Mouse (Mus musculus): ENCODE data around the gene Adgrv1. TPM values are rescaled to one million over a fixed set of nuclear protein-coding genes. Genes with fewer than 3 reads are reported as not detected.

The Adgrv1 gene
- polyA plus RNA-seq, 1 experiment: 0.08 TPM

- H3K36me3 ChIP-seq (ENCODE audit: control insufficient read depth, insufficient read depth, low read length): no peaks in the 10 kb centered on the region
- H3K4me1 ChIP-seq (ENCODE audit: control insufficient read depth, insufficient read depth, insufficient read length, low read length): no peaks in the 10 kb centered on the region
- 47% methylated on average over 4 of the region's 4 CpGs for WGBS
- TF ChIP-seq CTCF (IDR thresholded peaks at IDR 0.05; ENCODE audit: extremely low read depth, insufficient read length, insufficient replicate concordance, low read depth, low read length) (no peak), POLR2A (IDR thresholded peaks at IDR 0.05; ENCODE audit: low read depth, low read length) (no peak)
- no peak overlapping the region for H3K27ac ChIP-seq (ENCODE audit: insufficient read depth, low read depth, low read length)
- H3K4me3 ChIP-seq (ENCODE audit: low read depth, low read length): no peak overlapping the region
- H3K27me3 ChIP-seq (ENCODE audit: control insufficient read depth, insufficient read depth, low read length): no peaks in the 10 kb centered on the region
Measured at GRCm38 (mm10) chr13:81526687-81527086, 106.3 kb downstream of the Adgrv1 start.

DNA sequence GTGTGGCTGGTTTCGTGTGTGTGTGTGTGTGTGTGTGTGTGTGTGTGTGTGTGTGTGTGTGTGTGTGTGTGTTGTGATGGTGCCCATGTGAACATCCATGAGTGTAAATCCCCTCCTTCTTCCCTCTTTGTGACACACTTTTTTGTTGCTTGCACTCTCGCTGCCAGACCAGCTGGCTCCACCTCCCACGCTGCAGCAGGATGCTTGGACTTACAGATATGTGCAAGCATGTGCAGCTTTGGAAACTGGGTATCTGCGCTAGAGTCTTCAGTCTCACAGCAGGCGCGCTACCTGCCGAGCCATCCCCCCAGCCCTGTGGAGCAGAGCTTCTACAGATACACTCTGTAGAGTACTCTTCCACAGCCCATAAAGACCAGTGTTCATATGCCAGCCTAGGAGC lies 122.8 kb downstream of the Adgrv1 start:
- TF ChIP-seq POLR2A (IDR thresholded peaks at IDR 0.05; ENCODE audit: low read depth, low read length) (no peak), CTCF (IDR thresholded peaks at IDR 0.05; ENCODE audit: extremely low read depth, insufficient read length, insufficient replicate concordance, low read depth, low read length) (no peak)
- Histone ChIP-seq H3K27me3 (ENCODE audit: control insufficient read depth, insufficient read depth, low read length) (no peaks in the 10 kb centered on the region), H3K27ac (ENCODE audit: insufficient read depth, low read depth, low read length) (no peak overlapping the region), H3K4me1 (ENCODE audit: control insufficient read depth, insufficient read depth, insufficient read length, low read length) (no peaks in the 10 kb centered on the region), H3K36me3 (ENCODE audit: control insufficient read depth, insufficient read depth, low read length) (no peaks in the 10 kb centered on the region), H3K4me3 (ENCODE audit: low read depth, low read length) (no peak overlapping the region)
- WGBS: 81% methylated on average over 7 of the region's 7 CpGs

- H3K36me3 ChIP-seq (ENCODE audit: control insufficient read depth, insufficient read depth, low read length): no peaks in the 10 kb centered on the region
- WGBS: 38% methylated on average over 3 of the region's 3 CpGs
- no peaks in the 10 kb centered on the region for H3K4me1 ChIP-seq (ENCODE audit: control insufficient read depth, insufficient read depth, insufficient read length, low read length)
- TF ChIP-seq POLR2A (IDR thresholded peaks at IDR 0.05; ENCODE audit: low read depth, low read length): no peak
- TF ChIP-seq CTCF (IDR thresholded peaks at IDR 0.05; ENCODE audit: extremely low read depth, insufficient read length, insufficient replicate concordance, low read depth, low read length): no peak
- H3K4me3 ChIP-seq (ENCODE audit: low read depth, low read length): no peak overlapping the region
- H3K27me3 ChIP-seq (ENCODE audit: control insufficient read depth, insufficient read depth, low read length): no peaks in the 10 kb centered on the region
- H3K27ac ChIP-seq (ENCODE audit: insufficient read depth, low read depth, low read length): no peak overlapping the region
Measured at GRCm38 (mm10) chr13:81497035-81497434, 135.9 kb downstream of the Adgrv1 start.

DNA sequence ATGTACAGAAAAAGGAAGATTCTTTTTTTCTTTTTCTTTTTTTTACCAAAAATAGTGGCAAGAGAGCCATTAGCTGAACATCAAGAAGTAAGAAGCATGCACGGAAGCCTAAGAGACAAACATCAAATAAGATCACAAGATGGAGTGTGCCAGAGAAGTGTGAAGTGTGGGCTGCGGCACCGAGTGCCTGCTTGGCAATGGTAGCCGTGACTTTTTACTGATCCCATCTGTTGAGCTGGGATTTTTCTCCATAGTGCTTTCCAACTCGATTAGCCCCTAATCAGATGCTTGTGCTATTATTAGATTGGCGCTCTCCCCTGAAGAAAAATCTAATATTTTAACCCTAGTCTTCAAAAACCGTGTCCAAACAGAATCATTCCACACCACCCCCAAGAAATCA lies 141.0 kb downstream of the Adgrv1 start:
- no peaks in the 10 kb centered on the region for H3K27me3 ChIP-seq (ENCODE audit: control insufficient read depth, insufficient read depth, low read length)
- H3K27ac ChIP-seq (ENCODE audit: insufficient read depth, low read depth, low read length): no peak overlapping the region
- 77% methylated on average over 7 of the region's 7 CpGs for WGBS
- H3K4me1 ChIP-seq (ENCODE audit: control insufficient read depth, insufficient read depth, insufficient read length, low read length): no peaks in the 10 kb centered on the region
- no peak overlapping the region for H3K4me3 ChIP-seq (ENCODE audit: low read depth, low read length)
- H3K36me3 ChIP-seq (ENCODE audit: control insufficient read depth, insufficient read depth, low read length): no peaks in the 10 kb centered on the region
- TF ChIP-seq CTCF (IDR thresholded peaks at IDR 0.05; ENCODE audit: extremely low read depth, insufficient read length, insufficient replicate concordance, low read depth, low read length) (no peak), POLR2A (IDR thresholded peaks at IDR 0.05; ENCODE audit: low read depth, low read length) (no peak)

DNA sequence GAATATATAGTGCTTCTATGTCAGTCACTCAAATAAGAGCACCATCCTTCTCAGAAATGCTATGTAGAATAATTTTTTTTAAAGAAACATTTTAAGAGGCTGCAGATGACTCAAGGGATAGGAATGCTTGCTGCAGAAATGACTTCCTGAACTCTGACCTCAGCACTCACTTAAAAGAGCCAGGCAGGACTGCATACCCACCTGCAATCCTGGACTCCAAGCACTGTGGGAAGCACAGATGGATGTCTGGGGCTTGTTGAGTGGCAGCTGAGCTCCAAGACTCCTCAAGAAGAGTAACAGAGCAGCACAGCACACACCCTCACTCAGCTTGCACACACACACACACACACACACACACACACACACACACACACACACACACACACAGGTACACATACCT lies 146.0 kb downstream of the Adgrv1 start:
- TF ChIP-seq POLR2A (IDR thresholded peaks at IDR 0.05; ENCODE audit: low read depth, low read length) (no peak), CTCF (IDR thresholded peaks at IDR 0.05; ENCODE audit: extremely low read depth, insufficient read length, insufficient replicate concordance, low read depth, low read length) (no peak)
- Histone ChIP-seq H3K4me3 (ENCODE audit: low read depth, low read length) (no peak overlapping the region), H3K27ac (ENCODE audit: insufficient read depth, low read depth, low read length) (no peak overlapping the region), H3K27me3 (ENCODE audit: control insufficient read depth, insufficient read depth, low read length) (no peaks in the 10 kb centered on the region), H3K36me3 (ENCODE audit: control insufficient read depth, insufficient read depth, low read length) (no peaks in the 10 kb centered on the region), H3K4me1 (ENCODE audit: control insufficient read depth, insufficient read depth, insufficient read length, low read length) (no peaks in the 10 kb centered on the region)

GRCm38 (mm10) chr13:81473750-81474149 lies 159.2 kb downstream of the Adgrv1 start:
- Histone ChIP-seq H3K4me1 (ENCODE audit: control insufficient read depth, insufficient read depth, insufficient read length, low read length) (no peaks in the 10 kb centered on the region), H3K36me3 (ENCODE audit: control insufficient read depth, insufficient read depth, low read length) (no peaks in the 10 kb centered on the region), H3K27me3 (ENCODE audit: control insufficient read depth, insufficient read depth, low read length) (no peaks in the 10 kb centered on the region), H3K27ac (ENCODE audit: insufficient read depth, low read depth, low read length) (no peak overlapping the region), H3K4me3 (ENCODE audit: low read depth, low read length) (no peak overlapping the region)
- TF ChIP-seq CTCF (IDR thresholded peaks at IDR 0.05; ENCODE audit: extremely low read depth, insufficient read length, insufficient replicate concordance, low read depth, low read length) (no peak), POLR2A (IDR thresholded peaks at IDR 0.05; ENCODE audit: low read depth, low read length) (no peak)

- 78% methylated on average over 4 of the region's 4 CpGs for WGBS
- Histone ChIP-seq H3K36me3 (ENCODE audit: control insufficient read depth, insufficient read depth, low read length) (no peaks in the 10 kb centered on the region), H3K4me1 (ENCODE audit: control insufficient read depth, insufficient read depth, insufficient read length, low read length) (no peaks in the 10 kb centered on the region), H3K27me3 (ENCODE audit: control insufficient read depth, insufficient read depth, low read length) (no peaks in the 10 kb centered on the region), H3K27ac (ENCODE audit: insufficient read depth, low read depth, low read length) (no peak overlapping the region), H3K4me3 (ENCODE audit: low read depth, low read length) (no peak overlapping the region)
- no peak for TF ChIP-seq POLR2A (IDR thresholded peaks at IDR 0.05; ENCODE audit: low read depth, low read length)
- no peak for TF ChIP-seq CTCF (IDR thresholded peaks at IDR 0.05; ENCODE audit: extremely low read depth, insufficient read length, insufficient replicate concordance, low read depth, low read length)
Measured at GRCm38 (mm10) chr13:81466661-81467060, 166.3 kb downstream of the Adgrv1 start.

DNA sequence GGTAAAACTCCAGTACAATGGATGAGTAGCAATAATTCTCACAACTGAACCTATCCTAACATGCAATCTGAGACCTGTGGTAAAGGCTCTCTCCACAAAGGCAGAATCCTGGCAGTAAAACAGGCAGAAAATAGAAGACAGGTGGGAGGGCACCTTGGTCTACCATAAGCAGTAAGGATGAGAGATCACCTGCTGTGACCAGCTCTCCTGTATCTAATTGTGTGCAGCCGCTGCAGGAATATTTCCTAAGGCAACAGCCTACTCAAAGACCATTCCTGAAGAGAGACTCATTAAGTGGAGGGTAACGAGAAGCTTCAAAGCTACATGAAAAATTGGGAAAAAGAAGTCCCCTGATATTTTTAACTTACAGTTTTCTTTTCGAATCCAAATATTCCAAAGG lies 167.2 kb downstream of the Adgrv1 start:
- no peak for TF ChIP-seq POLR2A (IDR thresholded peaks at IDR 0.05; ENCODE audit: low read depth, low read length)
- no peak for TF ChIP-seq CTCF (IDR thresholded peaks at IDR 0.05; ENCODE audit: extremely low read depth, insufficient read length, insufficient replicate concordance, low read depth, low read length)

More for the DNA sequence above, 167.2 kb downstream of the Adgrv1 start:
- WGBS: 81% methylated on average over 3 of the region's 3 CpGs
- H3K27ac ChIP-seq (ENCODE audit: insufficient read depth, low read depth, low read length): no peak overlapping the region
- H3K27me3 ChIP-seq (ENCODE audit: control insufficient read depth, insufficient read depth, low read length): no peaks in the 10 kb centered on the region
- no peaks in the 10 kb centered on the region for H3K4me1 ChIP-seq (ENCODE audit: control insufficient read depth, insufficient read depth, insufficient read length, low read length)
- H3K4me3 ChIP-seq (ENCODE audit: low read depth, low read length): no peak overlapping the region
- no peaks in the 10 kb centered on the region for H3K36me3 ChIP-seq (ENCODE audit: control insufficient read depth, insufficient read depth, low read length)
